Mouse (Mus musculus): ENCODE data around the gene Gpx3. TPM values are rescaled to one million over a fixed set of nuclear protein-coding genes. Genes with fewer than 3 reads are reported as not detected.

Gpx3 gene
- polyA plus RNA-seq, 1 experiment from 2014 or later: 535 TPM

DNA sequence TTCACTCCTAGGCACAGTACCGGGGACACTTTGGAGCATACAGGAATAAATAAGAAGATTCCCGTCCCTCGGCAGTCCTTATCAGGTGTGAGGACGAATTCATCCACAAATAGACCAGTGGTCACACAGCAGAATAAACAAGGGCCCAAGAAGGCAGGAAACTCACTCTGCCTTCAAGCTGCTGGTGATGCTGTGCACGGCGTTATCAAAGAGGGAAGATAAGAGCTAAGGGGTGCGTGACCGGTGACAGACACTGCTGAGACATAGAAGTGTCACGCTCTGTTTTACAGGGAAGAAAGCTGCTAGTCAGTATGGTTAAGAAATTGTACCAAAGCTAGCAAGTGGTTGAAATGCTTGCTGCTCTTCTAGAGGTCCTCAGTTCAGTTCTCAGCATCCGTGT, 22.3 kb upstream of the Gpx3 start:
- 34% methylated on average over 10 of the region's 10 CpGs for WGBS
- Histone ChIP-seq H3K4me2 (replicated peaks; ENCODE audit: low read depth, low read length) (no peak overlapping the region), H3K27me3 (replicated peaks; ENCODE audit: insufficient read depth, low read length) (no peaks in the 10 kb centered on the region), H3K9me3 (ENCODE audit: low read length) (no peaks in the 10 kb centered on the region), H3K4me1 (ENCODE audit: insufficient read depth, low read depth, low read length) (peaks cover 7% of the 10 kb centered on the region; the same call in 1 of the 2 replicates), H3K9ac (replicated peaks; ENCODE audit: low read depth) (no peak overlapping the region), H3K27ac (ENCODE audit: low read length) (peak overlapping the region; percentile 40; the same call in 1 of the 2 replicates), H3K4me3 (ENCODE audit: low read depth, low read length) (no peak overlapping the region), H3K36me3 (ENCODE audit: insufficient read depth, low read length) (no peaks in the 10 kb centered on the region)
- ATAC-seq (no peak), DNase-seq (ENCODE audit: low spot score) (no peak)
- TF ChIP-seq CTCF (IDR thresholded peaks at IDR 0.05): no peak
- TF ChIP-seq EP300 (IDR thresholded peaks at IDR 0.05): no peak

DNA sequence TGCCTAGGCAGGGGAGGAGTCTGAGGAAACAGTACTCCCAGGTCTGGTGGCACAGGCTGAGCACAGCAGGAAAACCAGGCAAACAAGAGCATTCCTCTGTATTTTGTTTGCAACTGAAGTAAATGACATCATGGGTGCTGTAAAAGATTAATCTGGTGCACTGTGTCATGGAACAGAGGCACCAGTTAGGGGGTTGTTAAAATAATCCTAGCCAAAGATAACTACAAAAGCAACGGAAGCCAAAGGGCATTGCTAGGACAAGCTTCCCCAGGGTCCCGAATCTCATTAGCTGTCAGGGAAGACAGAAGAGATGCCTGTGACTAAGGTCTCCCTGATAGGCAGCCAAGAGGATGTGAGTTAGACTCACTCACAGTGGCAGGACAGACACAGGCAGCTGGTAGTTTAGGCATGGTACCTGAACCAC, 21.2 kb upstream of the Gpx3 start:
- H3K27me3 ChIP-seq (replicated peaks; ENCODE audit: insufficient read depth, low read length): no peaks in the 10 kb centered on the region
- WGBS: 5% methylated on average over 2 of the region's 2 CpGs
- DNase-seq (ENCODE audit: low spot score): peak; percentile 81
- no peak overlapping the region for H3K9ac ChIP-seq (replicated peaks; ENCODE audit: low read depth)
- H3K4me2 ChIP-seq (replicated peaks; ENCODE audit: low read depth, low read length): no peak overlapping the region
- no peak overlapping the region for H3K4me3 ChIP-seq (ENCODE audit: low read depth, low read length)
- peak; percentile 23; the same call in 1 of the 2 replicates for ATAC-seq
- TF ChIP-seq CTCF (IDR thresholded peaks at IDR 0.05) (no peak), EP300 (IDR thresholded peaks at IDR 0.05) (peak; percentile 48; the same call in 1 of the 2 replicates)
- H3K27ac ChIP-seq (ENCODE audit: low read length): peak overlapping the region; percentile 47; the same call in 1 of the 2 replicates
- peaks cover 12% of the 10 kb centered on the region; the same call in 1 of the 2 replicates for H3K4me1 ChIP-seq (ENCODE audit: insufficient read depth, low read depth, low read length)
- no peaks in the 10 kb centered on the region for H3K36me3 ChIP-seq (ENCODE audit: insufficient read depth, low read length)
- H3K9me3 ChIP-seq (ENCODE audit: low read length): no peaks in the 10 kb centered on the region

DNA sequence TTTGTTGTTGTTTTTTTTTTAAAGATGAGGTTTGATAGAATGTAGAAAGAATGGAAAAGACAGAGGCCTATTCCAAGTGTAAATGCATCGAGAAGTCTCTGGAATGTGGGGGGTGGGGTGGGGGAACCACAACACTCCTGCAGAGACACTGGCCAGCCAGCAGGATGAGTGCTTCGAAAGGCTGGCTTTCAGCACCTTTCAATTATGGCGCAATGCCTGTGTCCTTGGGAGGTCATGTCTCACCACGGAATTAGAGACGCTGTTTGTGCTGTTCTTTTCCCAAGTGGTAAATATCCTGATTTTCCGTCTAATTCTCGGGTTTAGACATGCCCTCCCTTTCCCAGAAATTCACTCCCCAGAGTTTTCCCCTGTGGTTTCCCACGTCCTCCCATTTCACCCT, 19.6 kb upstream of the Gpx3 start:
- H3K27me3 ChIP-seq (replicated peaks; ENCODE audit: insufficient read depth, low read length): no peaks in the 10 kb centered on the region
- no peaks in the 10 kb centered on the region for H3K36me3 ChIP-seq (ENCODE audit: insufficient read depth, low read length)
- no peaks in the 10 kb centered on the region for H3K9me3 ChIP-seq (ENCODE audit: low read length)
- WGBS: 25% methylated on average over 8 of the region's 8 CpGs
- H3K4me1 ChIP-seq (ENCODE audit: insufficient read depth, low read depth, low read length): peaks cover 12% of the 10 kb centered on the region; the same call in 1 of the 2 replicates
- no peak overlapping the region for H3K4me3 ChIP-seq (ENCODE audit: low read depth, low read length)
- no peak overlapping the region for H3K4me2 ChIP-seq (replicated peaks; ENCODE audit: low read depth, low read length)
- peak; percentile 89 for DNase-seq (ENCODE audit: low spot score)
- ATAC-seq: peak; percentile 52
- H3K27ac ChIP-seq (ENCODE audit: low read length): peak overlapping the region; percentile 68
- TF ChIP-seq EP300 (IDR thresholded peaks at IDR 0.05): peak; percentile 80
- peak; percentile 53 for TF ChIP-seq CTCF (IDR thresholded peaks at IDR 0.05)
- no peak overlapping the region for H3K9ac ChIP-seq (replicated peaks; ENCODE audit: low read depth)

DNA sequence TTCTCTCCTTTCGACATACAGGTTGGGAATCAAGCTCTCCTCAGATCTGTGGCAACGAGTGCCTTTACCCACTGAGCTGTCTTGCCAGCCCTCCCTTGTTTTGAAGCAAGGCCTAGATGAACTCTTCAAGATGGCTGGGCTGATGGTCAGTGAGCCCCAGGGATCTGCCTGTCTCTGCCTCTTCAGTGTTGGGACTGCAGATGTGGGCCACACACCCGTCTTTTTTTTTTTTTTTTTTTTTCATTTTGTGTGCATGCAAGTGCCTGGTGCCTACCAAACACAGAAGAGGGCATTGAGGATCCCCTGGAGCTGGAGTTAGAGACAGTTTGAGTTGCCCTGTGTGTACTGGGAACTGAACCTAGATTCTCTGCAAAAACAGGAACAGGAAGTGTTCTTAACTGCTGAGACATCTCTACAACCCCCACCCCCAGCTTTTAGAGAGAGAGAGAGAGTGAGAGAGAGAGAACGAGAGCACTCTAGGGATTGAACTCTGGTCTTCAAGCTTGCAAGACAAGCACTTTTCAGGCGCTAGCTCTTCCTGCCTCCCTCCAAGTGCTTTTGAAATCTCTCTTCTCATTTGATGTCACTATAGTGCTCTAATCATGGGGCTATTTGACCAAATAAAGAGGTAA, 17.9 kb upstream of the Gpx3 start:
- Histone ChIP-seq H3K27me3 (replicated peaks; ENCODE audit: insufficient read depth, low read length) (no peaks in the 10 kb centered on the region), H3K27ac (ENCODE audit: low read length) (peak overlapping the region; percentile 88), H3K36me3 (ENCODE audit: insufficient read depth, low read length) (no peaks in the 10 kb centered on the region), H3K4me2 (replicated peaks; ENCODE audit: low read depth, low read length) (no peak overlapping the region), H3K4me3 (ENCODE audit: low read depth, low read length) (no peak overlapping the region), H3K9ac (replicated peaks; ENCODE audit: low read depth) (no peak overlapping the region), H3K4me1 (ENCODE audit: insufficient read depth, low read depth, low read length) (peaks cover 12% of the 10 kb centered on the region; the same call in 1 of the 2 replicates), H3K9me3 (ENCODE audit: low read length) (no peaks in the 10 kb centered on the region)
- WGBS: 68% methylated on average over 5 of the region's 5 CpGs
- no peak for TF ChIP-seq EP300 (IDR thresholded peaks at IDR 0.05)
- TF ChIP-seq CTCF (IDR thresholded peaks at IDR 0.05): no peak
- ATAC-seq: peak; percentile 19
- DNase-seq (ENCODE audit: low spot score): peak; percentile 67

DNA sequence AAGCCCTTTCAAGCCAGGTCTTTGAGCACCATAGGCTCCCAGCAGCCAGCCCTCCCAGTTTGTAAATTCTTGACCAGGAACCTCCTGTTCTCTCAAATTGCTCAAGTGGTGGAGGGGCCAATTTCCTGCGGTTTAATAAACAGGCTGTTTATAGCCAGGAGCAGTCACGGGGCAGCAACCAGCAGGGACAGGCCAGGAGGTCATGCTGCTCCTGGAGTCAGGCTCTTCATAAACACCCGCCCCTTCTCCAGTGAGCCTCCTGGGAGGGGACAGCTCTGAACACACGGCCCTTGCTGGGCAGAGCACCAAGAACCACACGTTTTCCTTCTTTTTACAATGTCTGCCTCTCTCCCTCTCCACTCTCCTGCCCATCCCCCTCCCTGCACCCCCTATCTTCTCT, 17.3 kb upstream of the Gpx3 start:
- H3K9me3 ChIP-seq (ENCODE audit: low read length): no peaks in the 10 kb centered on the region
- H3K4me1 ChIP-seq (ENCODE audit: insufficient read depth, low read depth, low read length): peaks cover 12% of the 10 kb centered on the region; the same call in 1 of the 2 replicates
- 7% methylated on average over 5 of the region's 5 CpGs for WGBS
- TF ChIP-seq EP300 (IDR thresholded peaks at IDR 0.05) (peak; percentile 94), CTCF (IDR thresholded peaks at IDR 0.05) (no peak)
- H3K36me3 ChIP-seq (ENCODE audit: insufficient read depth, low read length): no peaks in the 10 kb centered on the region
- H3K27ac ChIP-seq (ENCODE audit: low read length): peak overlapping the region; percentile 88
- ATAC-seq: peak; percentile 92
- H3K4me2 ChIP-seq (replicated peaks; ENCODE audit: low read depth, low read length): no peak overlapping the region
- peak; percentile 96 for DNase-seq (ENCODE audit: low spot score)
- H3K4me3 ChIP-seq (ENCODE audit: low read depth, low read length): no peak overlapping the region
- no peaks in the 10 kb centered on the region for H3K27me3 ChIP-seq (replicated peaks; ENCODE audit: insufficient read depth, low read length)
- H3K9ac ChIP-seq (replicated peaks; ENCODE audit: low read depth): no peak overlapping the region; the same call in 1 of the 2 replicates

DNA sequence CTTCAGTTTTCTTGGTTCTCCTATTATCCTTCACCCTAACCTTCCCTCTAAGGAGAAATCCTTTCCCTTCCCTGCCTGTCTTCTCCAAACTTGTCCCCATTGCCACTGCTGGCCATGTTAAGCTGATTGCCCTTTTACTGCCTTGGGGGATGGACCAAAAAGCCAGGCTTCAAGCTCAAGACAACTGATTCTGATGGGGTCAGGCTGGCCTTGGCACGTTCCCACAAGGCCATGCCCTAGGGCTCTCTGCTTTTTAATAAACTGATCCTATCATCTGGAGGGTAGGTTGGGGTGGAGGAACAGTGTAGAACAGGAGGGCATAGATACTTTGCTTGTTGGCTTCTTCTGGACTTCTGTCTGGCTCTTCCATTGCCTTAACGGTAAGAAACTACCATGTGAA, 16.8 kb upstream of the Gpx3 start:
- TF ChIP-seq CTCF (IDR thresholded peaks at IDR 0.05) (no peak), EP300 (IDR thresholded peaks at IDR 0.05) (no peak)
- WGBS: 74% methylated on average over 2 of the region's 2 CpGs
- H3K36me3 ChIP-seq (ENCODE audit: insufficient read depth, low read length): no peaks in the 10 kb centered on the region
- H3K9ac ChIP-seq (replicated peaks; ENCODE audit: low read depth): no peak overlapping the region; the same call in 1 of the 2 replicates
- no peaks in the 10 kb centered on the region for H3K9me3 ChIP-seq (ENCODE audit: low read length)
- H3K27me3 ChIP-seq (replicated peaks; ENCODE audit: insufficient read depth, low read length): no peaks in the 10 kb centered on the region
- H3K4me1 ChIP-seq (ENCODE audit: insufficient read depth, low read depth, low read length): peaks cover 12% of the 10 kb centered on the region; the same call in 1 of the 2 replicates
- peak overlapping the region; percentile 88 for H3K27ac ChIP-seq (ENCODE audit: low read length)
- H3K4me3 ChIP-seq (ENCODE audit: low read depth, low read length): no peak overlapping the region
- ATAC-seq (peak; percentile 16; the same call in 1 of the 2 replicates), DNase-seq (ENCODE audit: low spot score) (no peak)
- no peak overlapping the region for H3K4me2 ChIP-seq (replicated peaks; ENCODE audit: low read depth, low read length)
